Mouse (Mus musculus): ENCODE results near the gene Dock7. TPM values are rescaled to one million over a fixed set of nuclear protein-coding genes. Genes with fewer than 3 reads are reported as not detected.

Dock7 gene
- total and polyA plus RNA-seq, 3 experiments: 0.30 TPM; not detected in 2

GRCm38 (mm10) chr4:99044854-99045253 is 75.9 kb downstream of the Dock7 start:
- no peaks in the 10 kb centered on the region for H3K9me3 ChIP-seq (replicated peaks; ENCODE audit: low read length)
- H3K79me2 ChIP-seq (replicated peaks; ENCODE audit: control insufficient read depth, extremely low read depth, insufficient read depth, poor library complexity, severe bottlenecking): no peaks in the 10 kb centered on the region
- TF ChIP-seq SMC3 (IDR thresholded peaks at IDR 0.05; ENCODE audit: low read depth, low read length): no peak
- no peak for TF ChIP-seq JUN (IDR thresholded peaks at IDR 0.05; ENCODE audit: insufficient read depth, low read depth, low read length)
- TF ChIP-seq USF2 (conservative IDR thresholded peaks at IDR 0.05; ENCODE audit: low read depth, low read length): no peak
- no peak for TF ChIP-seq MAFK (IDR thresholded peaks at IDR 0.05; ENCODE audit: insufficient replicate concordance, low read length)
- no peak overlapping the region for H3K4me3 ChIP-seq (replicated peaks in 1 of 3; ENCODE audit: low read depth in 2 of 3, low read length in 2 of 3, poor library complexity in 1 of 3)
- DNase-seq (ENCODE audit: extremely low read depth): no peak
- no peak overlapping the region for H3K4me2 ChIP-seq (ENCODE audit: insufficient read depth, low read depth, poor library complexity, severe bottlenecking)
- no peaks in the 10 kb centered on the region for H3K27me3 ChIP-seq (replicated peaks)
- no peak overlapping the region for H3K9ac ChIP-seq (ENCODE audit: insufficient read depth, low read depth)
- no peak overlapping the region for H3K27ac ChIP-seq (ENCODE audit: insufficient read depth, low read depth)
- in situ Hi-C loops (cut with MboI; ENCODE audit: low pct_ligation_motif_present, low pct_unique_long_range_greater_than_20kb, low sequenced_read_pairs) (no loop called here), dilution Hi-C loops (cut with MboI; ENCODE audit: extremely low pct_ligation_motif_present, extremely low pct_unique_long_range_greater_than_20kb, low sequenced_read_pairs) (no loop called here)
- no peaks in the 10 kb centered on the region for H3K36me3 ChIP-seq (replicated peaks in 1 of 2; ENCODE audit: control insufficient read depth in 1 of 2, insufficient read depth in 1 of 2, low read length in 1 of 2)
- H3K4me1 ChIP-seq (ENCODE audit: control insufficient read depth in 1 of 2, insufficient read depth in 2 of 2): no peaks in the 10 kb centered on the region

GRCm38 (mm10) chr4:99032921-99033320 is 87.8 kb downstream of the Dock7 start:
- no peak overlapping the region for H3K4me3 ChIP-seq (replicated peaks in 1 of 3; ENCODE audit: low read depth in 2 of 3, low read length in 2 of 3, poor library complexity in 1 of 3)
- no peak for DNase-seq (ENCODE audit: extremely low read depth)
- peak overlapping the region; percentile 22; the same call in 1 of the 2 replicates for H3K4me2 ChIP-seq (ENCODE audit: insufficient read depth, low read depth, poor library complexity, severe bottlenecking)

GRCm38 (mm10) chr4:99030686-99031085 is 90.0 kb downstream of the Dock7 start, which contains the start of gene Angptl3:
Gene Angptl3, plus strand, starts transcription at chr4:99030954.
- H3K36me3 ChIP-seq (replicated peaks in 1 of 2; ENCODE audit: control insufficient read depth in 1 of 2, insufficient read depth in 1 of 2, low read length in 1 of 2): no peaks in the 10 kb centered on the region
- in situ Hi-C loops (cut with MboI; ENCODE audit: low pct_ligation_motif_present, low pct_unique_long_range_greater_than_20kb, low sequenced_read_pairs) (no loop called here), dilution Hi-C loops (cut with MboI; ENCODE audit: extremely low pct_ligation_motif_present, extremely low pct_unique_long_range_greater_than_20kb, low sequenced_read_pairs) (no loop called here)
- H3K27me3 ChIP-seq (replicated peaks): no peaks in the 10 kb centered on the region
- H3K4me3 ChIP-seq (replicated peaks in 1 of 3; ENCODE audit: low read depth in 2 of 3, low read length in 2 of 3, poor library complexity in 1 of 3): no peak within 1 kb of the TSS
- no peak within 1 kb of the TSS for H3K4me2 ChIP-seq (ENCODE audit: insufficient read depth, low read depth, poor library complexity, severe bottlenecking)
- H3K27ac ChIP-seq (ENCODE audit: insufficient read depth, low read depth): no peak within 1 kb of the TSS
- H3K9me3 ChIP-seq (replicated peaks; ENCODE audit: low read length): no peaks in the 10 kb centered on the region
- no peaks in the 10 kb centered on the region for H3K4me1 ChIP-seq (ENCODE audit: control insufficient read depth in 1 of 2, insufficient read depth in 2 of 2)
- H3K79me2 ChIP-seq (replicated peaks; ENCODE audit: control insufficient read depth, extremely low read depth, insufficient read depth, poor library complexity, severe bottlenecking): no peaks in the 10 kb centered on the region
- no peak for DNase-seq (ENCODE audit: extremely low read depth)
- no peak for TF ChIP-seq JUND (conservative IDR thresholded peaks at IDR 0.05; ENCODE audit: low read depth, low read length)
- no peak for TF ChIP-seq MEF2A (IDR thresholded peaks at IDR 0.05; ENCODE audit: borderline replicate concordance, low read depth, low read length)
- TF ChIP-seq UBTF (IDR thresholded peaks at IDR 0.05; ENCODE audit: low read depth, low read length): no peak
- TF ChIP-seq ZNF384 (IDR thresholded peaks at IDR 0.05; ENCODE audit: low read depth, low read length): no peak
- TF ChIP-seq PAX5 (IDR thresholded peaks at IDR 0.05; ENCODE audit: low read length): no peak
- no peak for TF ChIP-seq ZC3H11A (IDR thresholded peaks at IDR 0.05; ENCODE audit: low read depth, low read length)
- TF ChIP-seq KAT2A (IDR thresholded peaks at IDR 0.05; ENCODE audit: insufficient replicate concordance, low read length): no peak
- no peak for TF ChIP-seq TBP (conservative IDR thresholded peaks at IDR 0.05; ENCODE audit: low read depth, low read length)
- TF ChIP-seq CHD1 (IDR thresholded peaks at IDR 0.05; ENCODE audit: low read depth, low read length): no peak
- no peak for TF ChIP-seq SMC3 (IDR thresholded peaks at IDR 0.05; ENCODE audit: low read depth, low read length)
- no peak for TF ChIP-seq ELF1 (IDR thresholded peaks at IDR 0.05; ENCODE audit: low read depth, low read length)
- no peak for TF ChIP-seq NELFE (IDR thresholded peaks at IDR 0.05; ENCODE audit: low read depth, low read length)
- no peak within 1 kb of the TSS for H3K9ac ChIP-seq (ENCODE audit: insufficient read depth, low read depth)

More at GRCm38 (mm10) chr4:99032921-99033320, 87.8 kb downstream of the Dock7 start:
- TF ChIP-seq NRF1 (IDR thresholded peaks at IDR 0.05; ENCODE audit: low read depth, low read length) (peak; percentile 76), ETS1 (conservative IDR thresholded peaks at IDR 0.05; ENCODE audit: low read depth, low read length) (no peak)
- no peak overlapping the region; the same call in 1 of the 2 replicates for H3K9ac ChIP-seq (ENCODE audit: insufficient read depth, low read depth)
- no peak overlapping the region for H3K27ac ChIP-seq (ENCODE audit: insufficient read depth, low read depth)
- H3K79me2 ChIP-seq (replicated peaks; ENCODE audit: control insufficient read depth, extremely low read depth, insufficient read depth, poor library complexity, severe bottlenecking): no peaks in the 10 kb centered on the region
- H3K27me3 ChIP-seq (replicated peaks): no peaks in the 10 kb centered on the region
- in situ Hi-C loops (cut with MboI; ENCODE audit: low pct_ligation_motif_present, low pct_unique_long_range_greater_than_20kb, low sequenced_read_pairs): no loop called here
- no peaks in the 10 kb centered on the region for H3K36me3 ChIP-seq (replicated peaks in 1 of 2; ENCODE audit: control insufficient read depth in 1 of 2, insufficient read depth in 1 of 2, low read length in 1 of 2)
- H3K9me3 ChIP-seq (replicated peaks; ENCODE audit: low read length): no peaks in the 10 kb centered on the region
- dilution Hi-C loops (cut with MboI; ENCODE audit: extremely low pct_ligation_motif_present, extremely low pct_unique_long_range_greater_than_20kb, low sequenced_read_pairs): no loop called here
- H3K4me1 ChIP-seq (ENCODE audit: control insufficient read depth in 1 of 2, insufficient read depth in 2 of 2): no peaks in the 10 kb centered on the region
